Mouse (Mus musculus) heart, adult 2 months (tissue): ENCODE results near the gene Csnk1e.

ENCODE experiments used
- CTCF ChIP-seq: fragments of 200-600 bp; IDR thresholded peaks from 2 replicates; pipeline ENCODE4 v1.8.1; 2022; ENCODE audit warnings: antibody characterized with exemption, mild to moderate bottlenecking, moderate library complexity
- EP300 ChIP-seq: fragments of 200-500 bp; IDR thresholded peaks from 2 replicates; pipeline ENCODE4 v1.6.1; 2011; ENCODE audit warnings: low read depth, low read length, control low read depth; ENCODE audit not compliant: insufficient read depth
- POLR2A ChIP-seq: fragments of 200-500 bp; IDR thresholded peaks from 2 replicates; pipeline ENCODE4 v1.6.1; 2011; ENCODE audit warnings: mild to moderate bottlenecking, low read depth, low read length, control low read depth; ENCODE audit not compliant: insufficient read depth

DNA sequence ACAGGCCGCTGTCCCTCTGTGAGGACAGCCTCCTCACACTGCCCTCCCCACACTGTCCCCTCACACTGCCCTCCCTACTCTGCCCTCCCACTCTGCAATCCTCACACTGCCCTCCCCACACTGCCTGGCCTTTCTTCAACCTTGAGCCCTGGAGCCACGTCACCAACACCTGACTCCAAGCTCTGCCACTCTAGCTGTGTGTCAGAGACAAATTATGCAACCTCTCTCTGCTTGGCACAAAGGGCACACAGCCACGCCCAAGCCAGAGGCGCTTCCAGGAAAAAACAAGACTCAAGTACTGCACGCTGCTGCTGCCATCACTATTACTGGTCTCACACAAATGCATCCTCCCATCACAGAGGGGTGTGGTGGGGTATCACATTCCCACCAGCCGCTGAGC lies 64.9 kb downstream of the Csnk1e start:
- no peak for TF ChIP-seq CTCF
- TF ChIP-seq POLR2A, result no peak
- no peak for TF ChIP-seq EP300
